Mouse (Mus musculus) Patski (cell line): ENCODE data around the gene Kmt2d. TPM values are rescaled to one million over a fixed set of nuclear protein-coding genes. Genes with fewer than 3 reads are reported as not detected.

Experiments
- ATAC-seq: fragments of 100-300 bp; one replicate; pipeline ENCODE4 v1.8.0; 2021
- CTCF ChIA-PET: fragments of 350-600 bp; sonication (Branson Sonifier 250); formaldehyde crosslinking; loops from one replicate; lab custom pipeline; 2022; ENCODE audit warnings: inconsistent platforms; lab: Charles Lee
- POLR2A ChIA-PET: fragments of 350-600 bp; sonication (Branson Sonifier 250); formaldehyde crosslinking; loops from one replicate; lab custom pipeline; 2022; ENCODE audit warnings: antibody characterized with exemption, inconsistent platforms; lab: Charles Lee
- DNase-seq: peaks from one replicate; pipeline ENCODE4 v3.0.0-alpha.2; 2011; ENCODE audit warnings: low read depth, low spot score
- H3K27me3 ChIP-seq: fragments of 371-371 bp; one replicate; pipeline ENCODE4 v1.5.1; 2021
- CTCF ChIP-seq: fragments of 100-300 bp; IDR thresholded peaks from one replicate; pipeline ENCODE4 v1.5.1; 2021
- in situ Hi-C: fragments of 300-500 bp; cut with MboI; formaldehyde crosslinking; loops from 3 replicates; pipeline ENCODE4 v1.11.1; 2018; ENCODE audit warnings: low pct_unique_long_range_greater_than_20kb, mixed read lengths
- polyA plus RNA-seq: library from polyadenylated mRNA; unstranded; gene quantifications from one replicate; pipeline ENCODE4 v1.2.3, GENCODE M21; 2021

Kmt2d gene
- polyA plus RNA-seq, 1 experiment from 2014 or later: 29.6 TPM

DNA sequence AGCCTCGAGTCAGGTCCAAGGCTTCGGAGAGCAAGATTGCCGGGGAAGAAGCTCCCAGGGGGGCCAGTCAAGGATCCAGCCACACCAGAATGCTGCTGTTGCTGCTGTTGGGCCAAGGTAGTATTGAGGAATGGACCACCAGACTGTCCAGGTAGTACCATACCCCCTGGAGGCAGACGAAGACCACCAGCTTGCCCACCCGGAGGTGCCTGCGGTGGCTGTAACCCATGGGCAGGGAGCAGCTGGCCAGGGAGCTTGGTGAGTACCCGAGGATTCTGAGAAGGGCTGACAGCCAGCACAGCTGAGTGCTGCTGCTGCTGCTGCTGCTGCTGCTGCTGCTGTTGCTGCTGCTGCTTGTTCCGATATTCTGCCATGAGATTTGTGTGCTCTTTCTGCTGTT lies 24.9 kb downstream of the Kmt2d start:
- CTCF ChIA-PET: interaction anchor here (1.2 kb wide), 1 partner anchor 13 kb away, joined by 4 read pairs; no protein-coding TSS in a partner anchor

DNA sequence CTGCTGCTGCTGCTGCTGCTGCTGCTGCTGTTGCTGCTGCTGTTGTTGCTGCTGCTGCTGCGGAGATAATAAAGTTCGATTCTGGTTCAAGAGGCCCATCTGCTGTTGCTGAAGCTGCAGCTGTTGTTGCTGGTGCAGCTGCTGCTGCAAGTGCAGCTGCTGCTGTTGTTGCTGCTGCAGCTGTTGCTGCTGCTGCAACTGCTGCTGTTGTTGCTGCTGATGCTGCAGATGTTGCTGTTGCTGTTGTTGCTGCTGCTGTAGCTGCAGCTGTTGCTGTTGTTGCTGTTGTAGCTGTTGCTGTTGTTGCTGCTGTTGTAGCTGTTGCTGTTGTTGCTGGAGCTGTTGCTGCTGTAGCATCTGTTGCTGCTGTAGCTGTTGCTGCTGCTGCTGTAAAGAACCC lies 25.9 kb downstream of the Kmt2d start:
- ATAC-seq (no peak), DNase-seq (no peak)
- ChIA-PET CTCF (interaction anchor here (1.2 kb wide), 1 partner anchor 14 kb away, joined by 4 read pairs; no protein-coding TSS in a partner anchor), POLR2A (no interaction called here)
- in situ Hi-C loops: no loop called here
- no peaks in the 10 kb centered on the region for H3K27me3 ChIP-seq
- TF ChIP-seq CTCF: no peak

More for the DNA sequence above, 24.9 kb downstream of the Kmt2d start:
- POLR2A ChIA-PET: no interaction called here
- in situ Hi-C loops: no loop called here
- no peaks in the 10 kb centered on the region for H3K27me3 ChIP-seq
- DNase-seq (no peak), ATAC-seq (no peak)
- TF ChIP-seq CTCF: no peak

DNA sequence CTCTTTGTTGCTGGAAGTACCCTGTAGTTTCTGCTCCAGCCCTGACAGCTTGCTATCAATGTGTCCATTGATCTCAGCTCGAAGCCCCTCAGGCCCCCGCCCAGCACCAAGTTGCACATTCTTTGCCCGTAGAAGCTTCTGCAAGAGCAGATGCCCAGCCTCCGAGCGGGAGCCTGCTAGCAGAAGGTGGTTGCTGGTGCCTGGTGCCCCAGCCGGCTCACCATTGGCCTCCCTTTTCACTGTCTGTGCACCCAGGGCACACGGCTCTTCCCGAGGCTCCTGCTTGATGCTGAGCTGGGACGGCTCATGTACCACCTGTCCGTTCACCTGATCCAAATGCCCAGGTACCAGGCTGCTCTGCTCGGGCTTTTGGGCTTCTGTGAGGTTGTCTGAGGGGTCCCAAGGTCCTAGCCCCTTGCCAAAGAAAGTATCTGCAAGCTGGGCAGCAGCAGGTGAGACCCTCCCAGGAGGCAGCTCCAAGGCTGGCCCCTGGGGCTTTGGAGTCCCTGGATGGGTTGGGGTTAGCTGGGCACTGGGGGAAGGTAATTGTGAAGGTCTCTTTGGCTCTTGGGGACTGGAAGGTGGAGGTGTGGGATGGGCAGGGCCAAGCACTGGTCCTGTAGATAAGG lies 27.3 kb downstream of the Kmt2d start:
- H3K27me3 ChIP-seq: no peaks in the 10 kb centered on the region
- POLR2A ChIA-PET: interaction anchor here (1.5 kb wide), 1 partner anchor 9 kb away, joined by 4 read pairs; no protein-coding TSS in a partner anchor
- TF ChIP-seq CTCF: no peak
- no peak for DNase-seq
- ATAC-seq: no peak
- in situ Hi-C loops: no loop called here
- CTCF ChIA-PET: interaction anchor here (1.0 kb wide), 1 partner anchor 12 kb away, joined by 3 read pairs; the partner anchor contains the start of gene Prkag1

DNA sequence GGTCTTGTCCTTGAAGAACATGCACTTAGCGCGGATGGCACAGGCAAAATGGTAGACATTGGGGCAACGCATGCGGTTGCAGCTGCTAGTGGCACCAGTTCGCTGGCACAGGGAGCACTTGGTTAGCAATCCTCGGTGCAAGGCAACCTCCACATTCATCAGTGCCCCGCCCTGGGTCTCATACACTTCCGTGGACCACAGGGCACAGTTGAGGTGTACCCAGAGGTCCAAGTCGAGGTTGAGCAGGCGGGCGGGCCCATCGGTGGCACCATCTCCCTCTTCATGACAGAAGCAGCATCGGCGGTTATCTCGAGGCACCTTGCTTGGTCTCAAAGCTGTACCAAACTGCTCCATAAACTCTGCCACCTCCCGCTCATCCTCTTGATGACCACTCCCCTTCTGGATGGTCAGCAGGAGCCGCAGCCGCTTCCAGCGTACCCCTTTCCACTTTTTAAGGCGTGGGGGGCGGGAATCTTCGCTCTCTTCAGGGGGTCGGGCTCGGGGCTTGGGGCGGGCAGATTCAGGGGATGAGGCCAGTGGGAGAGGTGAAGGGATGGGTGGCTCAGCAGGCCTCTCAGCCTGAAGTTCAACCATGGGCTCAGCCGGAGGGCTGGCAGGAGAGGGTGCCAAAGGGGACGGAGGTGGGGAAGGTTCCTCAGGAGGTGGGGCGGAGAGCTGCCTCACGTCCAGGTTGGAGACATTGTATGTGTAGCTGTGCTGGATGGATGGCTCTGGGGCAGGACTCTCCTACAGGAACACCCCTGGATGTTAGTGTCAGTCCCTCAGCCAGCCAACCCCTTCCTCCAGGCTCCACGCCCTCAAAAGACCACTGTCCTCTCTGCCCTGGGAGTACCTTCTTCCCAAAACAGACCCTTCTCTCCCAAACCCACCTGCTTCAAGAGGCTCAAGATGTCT lies 31.1 kb downstream of the Kmt2d start:
- ATAC-seq (no peak), DNase-seq (no peak)
- in situ Hi-C loops: no loop called here
- ChIA-PET CTCF (interaction anchor here (1.3 kb wide), 1 partner anchor 14 kb away, joined by 3 read pairs; no protein-coding TSS in a partner anchor), POLR2A (interaction anchor here (0.7 kb wide), 1 partner anchor 8 kb away, joined by 4 read pairs; the partner anchor contains the start of gene Prkag1)
- no peak for TF ChIP-seq CTCF
- H3K27me3 ChIP-seq: no peaks in the 10 kb centered on the region

DNA sequence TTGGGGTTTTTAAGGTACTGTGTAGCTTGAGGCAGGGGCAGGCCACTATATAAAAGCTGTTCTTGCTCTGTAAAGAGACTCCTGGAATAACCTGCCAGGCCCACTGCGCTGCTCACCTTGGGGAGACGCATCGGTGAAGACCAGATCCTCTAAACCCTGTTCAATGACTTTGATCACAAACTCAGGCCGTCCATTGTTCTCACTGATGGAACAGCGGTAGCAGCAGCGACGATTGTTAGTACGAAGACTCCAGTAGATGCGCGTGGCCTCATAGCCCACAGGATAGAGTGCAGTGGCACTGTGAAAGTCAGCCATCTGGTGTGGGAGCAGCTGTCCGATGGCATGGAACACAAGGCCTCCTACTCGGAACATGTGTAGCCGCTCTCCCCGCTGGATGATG lies 31.8 kb downstream of the Kmt2d start:
- H3K27me3 ChIP-seq: no peaks in the 10 kb centered on the region
- no peak for DNase-seq
- TF ChIP-seq CTCF: no peak
- CTCF ChIA-PET: no interaction called here
- in situ Hi-C loops: no loop called here
- POLR2A ChIA-PET: no interaction called here
- ATAC-seq: no peak

DNA sequence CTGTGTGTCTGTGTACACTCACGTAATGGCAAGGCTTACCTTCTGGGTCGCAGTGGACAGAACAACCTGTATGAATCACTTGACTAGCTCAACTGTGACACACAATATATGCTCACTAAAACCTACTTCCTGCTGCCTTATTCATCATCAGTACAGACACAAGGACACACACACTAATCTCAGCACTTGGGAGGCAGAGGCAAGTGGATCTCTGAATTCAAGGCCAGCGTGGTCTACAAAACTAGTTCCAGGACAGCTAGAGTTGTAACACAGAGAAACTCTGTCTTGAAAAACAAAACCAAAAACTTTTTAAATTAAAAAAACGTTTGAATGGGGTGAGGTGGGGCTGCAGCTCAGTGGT lies 33.3 kb downstream of the Kmt2d start:
- TF ChIP-seq CTCF: no peak
- ATAC-seq (no peak), DNase-seq (no peak)
- ChIA-PET POLR2A (interaction anchor here (0.5 kb wide), 1 partner anchor 131 kb away, joined by 3 read pairs; no protein-coding TSS in a partner anchor), CTCF (no interaction called here)
- in situ Hi-C loops: no loop called here
- no peaks in the 10 kb centered on the region for H3K27me3 ChIP-seq

DNA sequence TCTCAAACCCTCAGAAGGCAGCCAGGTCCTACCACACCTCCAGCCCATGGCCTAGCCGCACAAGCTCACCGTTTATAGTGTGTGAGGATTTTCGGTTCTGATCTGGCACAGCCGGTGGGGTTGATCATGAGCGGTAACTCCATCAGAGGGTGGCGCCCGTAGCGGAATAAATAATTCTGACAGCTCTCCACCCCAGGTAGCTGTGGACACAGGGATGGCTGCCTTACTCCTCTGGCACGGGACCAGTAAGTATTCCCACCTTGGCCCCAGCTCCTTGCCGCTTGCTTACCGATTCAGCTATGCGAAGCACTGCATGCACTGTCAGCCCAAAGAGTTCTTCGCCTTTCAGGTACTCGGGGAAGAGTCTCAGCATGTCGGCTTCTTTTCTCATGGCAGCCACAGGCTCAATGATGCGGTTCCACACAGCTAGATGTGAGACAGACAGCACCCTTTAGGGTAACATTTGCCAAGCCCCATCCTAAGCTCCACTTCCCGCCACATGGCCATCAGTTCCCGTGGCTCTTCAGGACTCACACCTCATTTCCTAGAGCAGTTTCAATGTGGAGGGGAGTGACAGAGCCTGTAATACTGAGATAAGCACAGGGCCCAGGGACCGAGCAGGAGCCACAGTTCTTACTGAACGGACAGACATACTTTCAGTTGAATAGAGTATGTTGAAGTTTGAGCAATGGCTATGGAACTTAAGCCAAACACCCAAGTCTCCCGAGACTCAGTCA lies 33.8 kb downstream of the Kmt2d start:
- no peak for TF ChIP-seq CTCF
- in situ Hi-C loops: no loop called here
- H3K27me3 ChIP-seq: no peaks in the 10 kb centered on the region
- ATAC-seq: no peak
- DNase-seq: no peak
- ChIA-PET POLR2A (interaction anchor here (0.5 kb wide), 1 partner anchor 39 kb away, joined by 3 read pairs; no protein-coding TSS in a partner anchor), CTCF (no interaction called here)

DNA sequence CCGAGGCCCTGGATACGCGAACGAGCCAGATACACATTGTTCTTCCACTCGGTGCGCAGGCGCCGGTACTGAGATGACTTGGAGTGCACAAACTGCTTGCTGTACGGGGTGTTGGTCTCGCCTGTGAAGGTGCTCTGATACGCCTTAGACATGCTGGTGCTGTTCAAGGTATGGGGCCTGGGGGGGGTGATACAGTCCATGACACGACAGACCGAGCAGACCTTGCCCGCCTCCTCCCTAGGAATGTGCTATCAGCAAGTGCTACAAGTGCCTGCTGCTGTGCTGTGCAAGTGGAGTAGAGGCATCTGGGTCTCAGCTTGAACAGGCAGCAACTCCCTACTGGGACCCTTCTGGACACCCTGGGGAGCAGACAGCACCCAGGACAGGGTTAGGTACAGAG lies 35.7 kb downstream of the Kmt2d start:
- no peak for TF ChIP-seq CTCF
- POLR2A ChIA-PET: no interaction called here
- no peaks in the 10 kb centered on the region for H3K27me3 ChIP-seq
- no peak for ATAC-seq
- in situ Hi-C loops: no loop called here
- DNase-seq: no peak
- CTCF ChIA-PET: no interaction called here

DNA sequence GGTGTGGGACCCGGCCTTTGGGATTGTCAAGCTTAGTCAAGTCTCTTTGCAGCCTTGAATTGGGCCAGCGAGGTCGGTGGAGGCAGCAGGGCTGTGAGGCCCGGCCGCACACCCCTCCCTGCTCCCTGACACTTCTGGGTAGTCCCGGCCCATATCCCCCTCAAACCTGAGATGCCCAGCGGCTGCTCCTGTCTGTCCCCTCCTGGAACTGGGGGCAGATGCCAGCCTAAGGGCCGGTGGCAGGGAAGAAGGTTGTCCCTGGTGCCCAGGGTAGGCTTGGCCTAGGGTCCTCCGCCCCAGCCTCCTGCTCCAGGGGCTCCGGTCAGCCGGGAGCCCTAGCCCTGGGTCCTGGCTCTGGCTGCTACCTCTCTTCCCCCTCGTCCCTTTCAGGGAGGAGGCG lies 36.9 kb downstream of the Kmt2d start:
- ChIA-PET CTCF (no interaction called here), POLR2A (no interaction called here)
- no peaks in the 10 kb centered on the region for H3K27me3 ChIP-seq
- no peak for ATAC-seq
- no peak for TF ChIP-seq CTCF
- no peak for DNase-seq
- in situ Hi-C loops: no loop called here

DNA sequence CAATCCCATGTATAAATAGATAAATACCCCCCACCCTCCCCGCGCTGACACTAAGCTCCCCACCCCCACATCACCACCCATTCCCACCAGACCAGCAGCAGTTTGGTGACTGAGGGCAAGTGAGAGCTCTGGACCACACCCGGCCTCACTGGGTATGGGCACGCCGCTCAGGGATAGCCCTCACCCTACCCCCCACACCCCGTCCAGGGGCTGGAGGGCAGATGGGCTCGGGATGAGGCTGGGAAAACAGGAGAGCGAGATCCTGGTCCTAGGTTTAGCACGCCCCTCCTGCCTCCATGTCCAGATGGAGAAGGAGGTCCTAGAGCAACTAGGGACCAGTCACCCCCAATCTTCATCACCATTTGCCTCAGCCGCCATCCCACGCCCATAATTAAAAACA lies 37.7 kb downstream of the Kmt2d start:
- POLR2A ChIA-PET: no interaction called here
- H3K27me3 ChIP-seq: no peaks in the 10 kb centered on the region
- CTCF ChIA-PET: interaction anchor here (2.0 kb wide), 1 partner anchor 12 kb away, joined by 4 read pairs; no protein-coding TSS in a partner anchor
- no peak for TF ChIP-seq CTCF
- in situ Hi-C loops: no loop called here
- no peak for ATAC-seq
- no peak for DNase-seq
